Mouse (Mus musculus) gastrocnemius, postnatal 10 days (tissue): Measurements from ENCODE around the gene Lrrtm1. TPM values are rescaled to one million over a fixed set of nuclear protein-coding genes. Genes with fewer than 3 reads are reported as not detected.

Experiments
- DNase-seq: peaks from one replicate; pipeline ENCODE4 v3.0.0; 2021; ENCODE audit warnings: mixed read lengths
- total RNA-seq, 2 experiments: library from RNA; stranded (reverse); gene quantifications; 2 replicates each; pipeline ENCODE4 v1.2.3; 2021

The Lrrtm1 gene
- total RNA-seq, 2 experiments from 2014 or later, result 0.40 to 0.54 TPM

- no peak for DNase-seq
Measured at GRCm38 (mm10) chr6:77306796-77307195, 64.3 kb downstream of the Lrrtm1 start.
